Mouse (Mus musculus): ENCODE measurements around the gene Pianp. TPM values are rescaled to one million over a fixed set of nuclear protein-coding genes. Genes with fewer than 3 reads are reported as not detected.

The Pianp gene
- polyA plus RNA-seq (2012; ENCODE audit: low replicate concordance), result 51.0 and 101 TPM in 2 replicates

DNA sequence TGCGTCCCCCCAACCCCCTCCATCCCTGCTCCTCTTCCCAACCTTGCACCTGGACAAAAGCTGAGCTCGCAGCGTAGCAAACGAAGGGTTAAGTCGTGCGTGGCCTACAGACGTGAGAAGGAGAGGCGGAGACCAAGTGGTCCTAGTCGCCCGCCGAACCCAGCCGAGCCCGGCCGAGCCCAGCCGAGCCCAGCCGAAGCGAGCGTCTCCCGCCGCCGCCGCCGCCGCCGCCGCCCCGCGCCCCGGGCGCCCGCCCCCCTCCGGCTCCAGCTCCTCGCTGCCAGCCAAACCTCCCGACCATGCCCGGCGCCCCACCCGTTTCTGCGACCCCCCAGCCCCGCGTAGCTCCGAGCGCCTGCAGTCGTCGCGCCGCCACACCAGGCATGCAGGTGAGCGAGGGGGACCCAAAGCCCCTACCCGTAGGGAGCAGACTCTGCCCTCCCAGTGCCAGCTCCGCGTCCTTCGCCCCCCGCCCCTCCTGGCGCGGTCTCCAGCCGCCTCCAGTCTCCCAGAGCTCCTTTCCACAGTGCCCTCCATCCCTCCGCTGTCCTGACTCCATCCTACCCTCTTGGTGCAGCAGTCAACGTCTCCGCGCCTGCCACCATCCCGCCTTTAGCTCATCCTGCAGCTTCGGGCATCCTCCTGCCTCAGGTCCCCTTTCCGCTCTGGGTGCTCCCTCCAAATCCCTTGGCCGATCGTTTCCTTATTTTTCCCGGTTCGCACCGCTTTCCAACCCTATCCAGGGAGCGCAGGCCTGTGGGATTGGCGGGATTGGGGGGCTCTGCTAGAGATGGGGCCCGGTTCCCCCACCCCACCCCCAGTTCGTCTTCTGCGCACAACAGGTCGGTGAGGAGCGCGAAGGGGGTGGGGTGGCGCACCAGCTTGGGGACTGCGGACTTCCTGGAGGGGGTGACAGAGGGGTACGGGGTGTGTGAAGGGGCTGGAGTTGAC lies at the start of gene Pianp:
Pianp (plus strand) TSS at position 144 of the 951 bp plus-strand sequence.

DNA sequence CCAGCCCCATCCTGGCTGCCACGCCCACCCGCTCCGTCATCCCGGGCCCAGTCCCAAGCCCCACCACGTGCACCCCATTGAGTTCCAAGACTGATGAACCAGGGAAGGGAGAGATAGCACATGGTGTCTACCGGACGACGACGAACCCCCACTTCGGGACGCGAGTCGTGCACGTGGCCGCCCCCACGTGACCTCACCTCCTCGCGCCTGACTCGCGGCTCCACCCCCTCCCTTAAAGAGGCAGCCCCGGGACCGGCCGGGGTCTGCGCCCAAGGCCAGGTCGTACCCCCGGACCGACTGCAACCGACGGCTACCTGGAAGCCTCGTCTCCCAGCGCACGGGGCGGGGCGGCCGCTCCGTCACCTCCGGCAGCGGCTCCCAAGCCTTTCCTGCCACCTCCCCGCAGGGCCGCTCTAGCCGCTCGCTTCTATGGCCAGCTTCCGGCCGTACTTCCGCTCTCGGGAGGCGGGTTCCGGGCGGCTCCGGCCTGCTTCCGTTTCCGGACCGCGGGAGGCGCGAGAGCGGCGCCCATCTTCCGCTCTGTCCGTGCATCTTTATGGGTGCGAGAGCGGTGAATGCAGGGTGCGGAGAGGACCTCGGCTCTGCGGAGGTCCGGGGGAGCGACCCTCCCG lies 31.3 kb upstream of the Pianp start, which contains the start of gene Cops7a:
Cops7a (minus strand) TSS at position 451 of the 632 bp plus-strand sequence.

DNA sequence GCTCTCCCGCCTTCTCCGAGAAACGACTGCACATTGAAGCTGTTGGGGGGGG lies 12.5 kb downstream of the Pianp start, which contains the start of gene Zfp384:
Zfp384 (plus strand) TSS at position 17 of the 52 bp plus-strand sequence.

DNA sequence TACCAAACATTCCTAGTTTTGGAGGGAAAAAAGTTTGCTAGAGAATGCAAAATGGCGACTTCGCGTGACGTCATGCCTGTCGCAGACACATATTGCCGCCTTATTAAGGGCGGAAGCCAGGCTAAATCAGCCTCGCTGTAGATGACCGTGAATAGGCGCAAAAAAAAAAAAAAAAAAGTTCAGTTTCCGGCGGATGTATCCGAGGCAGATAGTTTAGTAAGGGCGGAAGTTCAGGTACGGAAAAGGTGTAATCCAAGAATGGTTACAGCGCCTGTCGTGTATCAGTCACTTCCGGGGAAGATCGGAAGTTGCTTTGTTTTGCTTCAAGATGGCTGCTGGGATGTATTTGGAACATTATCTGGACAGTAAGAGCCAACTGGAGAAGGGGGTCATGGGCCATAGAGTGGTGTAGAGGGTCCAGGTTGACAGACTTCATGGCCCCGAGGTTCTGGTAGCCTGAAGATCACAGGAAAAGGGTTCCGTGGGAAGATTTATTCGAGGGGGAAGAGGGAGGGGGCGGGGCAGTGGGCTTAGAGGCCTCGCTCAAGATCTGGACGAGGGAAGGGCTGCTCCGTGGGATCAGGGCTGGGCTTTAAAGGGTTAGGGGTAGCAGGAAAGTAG lies 43.1 kb downstream of the Pianp start, which contains the start of gene Ing4:
Ing4 (plus strand) TSS at position 228 of the 621 bp plus-strand sequence.

DNA sequence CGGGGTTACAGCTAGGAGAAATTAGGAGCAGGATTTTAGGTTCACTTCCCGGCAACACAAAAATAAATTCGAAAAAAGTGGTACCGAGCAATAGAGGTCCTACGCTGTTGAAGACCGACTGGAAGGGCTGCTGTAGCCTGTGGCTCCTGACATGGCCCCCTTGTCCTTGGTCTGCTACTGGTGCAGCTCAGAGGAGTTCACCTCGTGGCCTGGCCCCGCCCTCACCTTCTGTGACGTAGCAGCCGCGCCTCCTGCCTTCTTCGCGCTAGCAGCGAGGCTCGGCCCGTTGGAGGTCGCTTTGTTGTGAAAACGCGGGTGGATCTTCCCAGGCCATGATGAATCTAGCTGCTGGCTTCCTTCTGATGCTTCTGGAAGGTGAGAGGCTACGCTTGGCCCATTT lies 53.2 kb downstream of the Pianp start, which contains the start of gene Acrbp:
Acrbp (plus strand) TSS at position 12 of the 400 bp plus-strand sequence.

Other genes with a start within 250 kb of the Pianp start
- not detected in 2 replicates for gene Gm45234, start 240.7 kb upstream of the Pianp start, polyA plus RNA-seq (2012; ENCODE audit: low replicate concordance)
- gene Atn1, start 240.2 kb upstream of the Pianp start, polyA plus RNA-seq (2012; ENCODE audit: low replicate concordance), result 113 and 201 TPM in 2 replicates
- 1.0 and 1.2 TPM in 2 replicates for gene Eno2, start 227.0 kb upstream of the Pianp start, polyA plus RNA-seq (2012; ENCODE audit: low replicate concordance)
- gene Lrrc23, start 217.0 kb upstream of the Pianp start, polyA plus RNA-seq (2012; ENCODE audit: low replicate concordance), result 0.48 and 1.9 TPM in 2 replicates
- 16.0 and 17.1 TPM in 2 replicates for gene Spsb2, start 188.0 kb upstream of the Pianp start, polyA plus RNA-seq (2012; ENCODE audit: low replicate concordance)
- 11.3 and 43.1 TPM in 2 replicates for gene Tpi1, start 182.4 kb upstream of the Pianp start, polyA plus RNA-seq (2012; ENCODE audit: low replicate concordance)
- gene Usp5, start 167.2 kb upstream of the Pianp start, polyA plus RNA-seq (2012; ENCODE audit: low replicate concordance), result 27.3 and 47.7 TPM in 2 replicates
- 9.2 and 13.6 TPM in 2 replicates for gene Cdca3, start 167.1 kb upstream of the Pianp start, polyA plus RNA-seq (2012; ENCODE audit: low replicate concordance)
- gene Gnb3, start 156.4 kb upstream of the Pianp start, polyA plus RNA-seq (2012; ENCODE audit: low replicate concordance), result 0.11 and 1.2 TPM in 2 replicates
- gene P3h3, start 138.9 kb upstream of the Pianp start, polyA plus RNA-seq (2012; ENCODE audit: low replicate concordance), result 1.9 and 4.7 TPM in 2 replicates
- 1.7 and 7.4 TPM in 2 replicates for gene Gpr162, start 132.7 kb upstream of the Pianp start, polyA plus RNA-seq (2012; ENCODE audit: low replicate concordance)
- gene Cd4, start 108.5 kb upstream of the Pianp start, polyA plus RNA-seq (2012; ENCODE audit: low replicate concordance), result 63.7 and 67.0 TPM in 2 replicates
- 17.4 and 27.6 TPM in 2 replicates for gene Lag3, start 85.0 kb upstream of the Pianp start, polyA plus RNA-seq (2012; ENCODE audit: low replicate concordance)
- gene Ptms, start 76.6 kb upstream of the Pianp start, polyA plus RNA-seq (2012; ENCODE audit: low replicate concordance), result 543 and 1,849 TPM in 2 replicates
- gene Mlf2, start 65.3 kb upstream of the Pianp start, polyA plus RNA-seq (2012; ENCODE audit: low replicate concordance), result 148 and 194 TPM in 2 replicates
- 29.0 and 55.9 TPM in 2 replicates for gene Cops7a, start 31.2 kb upstream of the Pianp start, polyA plus RNA-seq (2012; ENCODE audit: low replicate concordance)
- 50.8 and 78.9 TPM in 2 replicates for gene Zfp384, start 12.5 kb downstream of the Pianp start, polyA plus RNA-seq (2012; ENCODE audit: low replicate concordance)
- 19.0 and 38.5 TPM in 2 replicates for gene Ing4, start 43.1 kb downstream of the Pianp start, polyA plus RNA-seq (2012; ENCODE audit: low replicate concordance)
- 22.0 and 22.1 TPM in 2 replicates for gene Acrbp, start 53.0 kb downstream of the Pianp start, polyA plus RNA-seq (2012; ENCODE audit: low replicate concordance)
- 8.6 and 15.2 TPM in 2 replicates for gene Lpar5, start 71.2 kb downstream of the Pianp start, polyA plus RNA-seq (2012; ENCODE audit: low replicate concordance)
- 130 and 203 TPM in 2 replicates for gene Chd4, start 99.3 kb downstream of the Pianp start, polyA plus RNA-seq (2012; ENCODE audit: low replicate concordance)
- 11.4 and 27.6 TPM in 2 replicates for gene Nop2, start 135.2 kb downstream of the Pianp start, polyA plus RNA-seq (2012; ENCODE audit: low replicate concordance)
- gene Iffo1, start 148.5 kb downstream of the Pianp start, polyA plus RNA-seq (2012; ENCODE audit: low replicate concordance), result 54.7 and 135 TPM in 2 replicates
- 267 and 2,413 TPM in 2 replicates for gene Gapdh, start 169.8 kb downstream of the Pianp start, polyA plus RNA-seq (2012; ENCODE audit: low replicate concordance)
- gene Ncapd2, start 195.0 kb downstream of the Pianp start, polyA plus RNA-seq (2012; ENCODE audit: low replicate concordance), result 31.3 and 49.7 TPM in 2 replicates
- gene Mrpl51, start 195.1 kb downstream of the Pianp start, polyA plus RNA-seq (2012; ENCODE audit: low replicate concordance), result 56.7 and 77.1 TPM in 2 replicates
- 14.4 and 28.4 TPM in 2 replicates for gene Vamp1, start 218.9 kb downstream of the Pianp start, polyA plus RNA-seq (2012; ENCODE audit: low replicate concordance)
- gene Tapbpl, start 235.2 kb downstream of the Pianp start, polyA plus RNA-seq (2012; ENCODE audit: low replicate concordance), result 35.1 and 36.7 TPM in 2 replicates
- 43.0 and 105 TPM in 2 replicates for gene Cd27, start 240.3 kb downstream of the Pianp start, polyA plus RNA-seq (2012; ENCODE audit: low replicate concordance)